Mouse (Mus musculus): ENCODE data around the gene Selplg.
"Not testable (repeated sequence)": the region's sequence is repeated elsewhere in the genome, so short reads cannot be mapped to it uniquely, and the experiment has no call there.

Selplg gene

GRCm38 (mm10) chr5:113790453-113791196, 41.8 kb downstream of the Selplg start:
- DNase-seq (ENCODE audit: low read depth) = no peak

DNA sequence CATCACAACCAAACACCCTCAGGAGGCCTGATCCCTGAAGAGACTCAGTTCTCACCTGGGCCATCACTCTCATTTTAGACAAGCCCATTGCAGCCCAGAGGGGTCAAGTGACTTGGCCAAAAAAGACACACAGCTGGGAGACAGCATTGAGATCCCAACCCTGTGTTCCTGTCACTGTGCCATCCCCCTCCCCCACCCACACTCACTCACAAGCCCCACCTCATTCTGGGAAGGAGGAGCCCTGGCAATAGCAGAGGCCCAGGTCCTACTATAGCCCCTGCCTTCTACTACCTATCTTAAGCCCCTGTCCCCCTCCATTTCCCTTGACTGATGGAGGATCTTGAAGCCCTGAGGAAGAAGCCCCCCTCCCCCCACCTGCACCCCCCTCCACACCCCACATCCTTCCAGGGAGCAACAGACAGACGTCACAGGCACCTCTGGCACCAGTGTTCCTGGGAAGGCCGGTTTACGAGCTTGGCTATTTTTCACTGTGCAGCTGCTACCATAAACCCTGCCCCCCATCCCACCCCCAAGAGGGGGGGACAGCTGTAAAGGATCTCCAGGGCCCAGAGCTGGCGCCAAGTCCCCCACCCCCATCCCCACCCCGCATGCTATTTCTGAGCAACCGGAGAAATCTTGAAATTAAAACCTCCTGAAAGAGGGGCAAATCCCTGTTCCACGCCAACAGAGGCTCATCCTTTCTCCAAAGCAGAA, 43.2 kb downstream of the Selplg start:
- DNase-seq (ENCODE audit: low read depth) = peak; percentile 40

DNA sequence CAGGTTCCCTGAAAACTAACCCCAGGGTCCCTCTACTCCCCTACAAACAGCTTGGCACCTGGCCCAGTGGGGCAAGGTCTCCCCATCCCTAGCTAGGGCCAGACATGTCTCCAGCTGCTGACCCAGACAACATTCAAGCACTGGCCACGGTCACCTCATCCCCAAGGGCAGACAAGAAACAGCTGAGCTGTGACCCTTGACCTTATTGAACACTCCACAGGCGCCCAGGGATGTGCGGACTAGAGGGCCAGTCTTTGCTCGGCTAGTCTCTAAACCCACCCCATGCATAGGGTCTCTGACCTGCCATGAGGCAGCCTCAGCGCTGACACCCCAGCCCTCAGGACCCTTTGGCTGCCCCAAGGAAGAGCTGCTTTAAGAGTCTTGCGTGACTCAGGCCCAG, 43.8 kb downstream of the Selplg start:
- no peak for DNase-seq (ENCODE audit: low read depth)

- DNase-seq (ENCODE audit: low read depth) = no peak
Observed at GRCm38 (mm10) chr5:113786985-113787384, 45.5 kb downstream of the Selplg start.

- DNase-seq (ENCODE audit: low read depth) = peak; percentile 94
Observed at GRCm38 (mm10) chr5:113784104-113784503, 48.3 kb downstream of the Selplg start.

DNA sequence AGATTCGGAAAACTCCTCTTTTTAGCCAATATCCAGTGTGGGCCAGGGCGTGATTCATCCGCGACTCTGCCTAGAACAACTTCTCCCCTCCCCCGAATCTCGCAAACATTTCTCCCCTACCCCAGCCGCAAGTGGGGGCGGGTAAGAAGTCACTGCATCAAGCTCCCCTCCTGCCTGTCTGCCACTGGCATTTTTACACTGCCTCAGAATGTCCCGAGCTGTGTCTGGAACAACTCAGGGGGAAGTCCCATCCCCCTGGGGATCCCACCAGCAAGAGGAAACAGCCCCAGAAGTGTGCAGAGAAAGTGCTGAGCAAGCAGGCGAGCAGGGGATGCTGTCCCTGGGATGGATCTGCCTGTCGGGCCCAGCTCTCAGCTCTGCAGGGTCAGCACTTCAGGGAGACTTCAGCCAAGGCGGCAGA, 48.9 kb downstream of the Selplg start:
- peak; percentile 92 for DNase-seq (ENCODE audit: low read depth)

- peak; percentile 68 for DNase-seq (ENCODE audit: low read depth)
Observed at GRCm38 (mm10) chr5:113782624-113783023, 49.8 kb downstream of the Selplg start.

DNA sequence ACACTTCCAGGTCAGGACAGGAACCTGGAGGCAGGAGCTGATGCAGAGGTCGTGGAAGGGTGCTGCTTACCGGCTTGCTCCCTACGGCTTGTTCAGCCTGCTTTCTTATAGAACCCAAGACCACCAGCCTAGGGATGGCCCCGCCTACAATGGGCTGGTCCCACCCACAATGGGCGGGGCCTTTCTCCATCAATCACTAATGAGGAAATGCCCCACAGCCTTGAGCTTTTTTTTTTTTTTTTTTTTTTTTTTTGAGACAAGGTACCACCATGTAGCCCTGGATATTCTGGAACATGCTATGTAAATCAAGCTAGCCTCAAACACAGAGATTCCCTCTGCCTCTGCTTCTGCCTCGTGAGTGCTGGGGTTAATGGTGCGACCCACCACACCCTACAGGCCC, 50.6 kb downstream of the Selplg start:
- DNase-seq (ENCODE audit: low read depth) = no peak

- DNase-seq (ENCODE audit: low read depth) = peak; percentile 60
Observed at GRCm38 (mm10) chr5:113781254-113781653, 51.2 kb downstream of the Selplg start.

DNA sequence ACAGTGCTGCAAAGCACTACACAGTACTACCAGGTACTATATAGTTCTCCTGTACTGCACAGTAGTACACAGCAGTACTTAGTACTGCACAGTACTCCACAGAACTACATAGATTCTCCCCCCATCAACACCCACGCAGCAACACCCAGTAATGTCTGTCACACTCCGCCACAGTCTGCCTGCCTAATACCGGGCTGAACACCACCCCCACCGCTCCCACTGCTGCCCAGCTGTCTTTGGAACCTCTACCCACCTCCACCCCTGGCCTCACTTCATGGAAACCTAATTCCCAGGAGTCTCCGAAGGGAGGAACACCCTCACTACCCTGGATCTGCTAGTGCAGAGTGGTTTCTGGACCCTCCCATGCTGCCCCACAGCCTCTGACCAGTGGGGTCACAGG, 51.7 kb downstream of the Selplg start:
- no peak for DNase-seq (ENCODE audit: low read depth)

- DNase-seq (ENCODE audit: low read depth) = no peak
Observed at GRCm38 (mm10) chr5:113780082-113780752, 52.2 kb downstream of the Selplg start.

GRCm38 (mm10) chr5:113779569-113779968, 52.9 kb downstream of the Selplg start:
- DNase-seq (ENCODE audit: low read depth) = no peak

DNA sequence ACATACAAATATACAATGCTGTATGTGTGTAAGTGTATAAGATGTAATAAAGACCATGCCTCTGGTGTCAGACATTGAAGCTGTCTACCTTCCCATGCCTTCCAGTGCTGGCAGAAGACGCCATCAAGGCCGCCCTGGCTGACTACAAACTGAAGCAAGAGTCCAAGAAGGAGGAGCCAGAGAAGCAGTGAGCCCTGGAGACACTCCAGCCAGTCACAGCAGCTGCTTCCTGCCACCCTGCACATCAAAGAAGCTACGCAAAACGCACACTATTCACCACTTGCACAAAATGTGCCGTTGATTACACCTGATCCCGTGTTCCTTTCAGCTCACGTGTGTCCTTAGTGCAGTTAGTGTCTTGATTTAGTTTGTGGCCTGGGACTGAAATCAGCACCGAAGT, 54.7 kb downstream of the Selplg start:
- DNase-seq (ENCODE audit: low read depth) = not testable (repeated sequence)

- no peak for DNase-seq (ENCODE audit: low read depth)
Observed at GRCm38 (mm10) chr5:113776896-113777226, 55.6 kb downstream of the Selplg start.

DNA sequence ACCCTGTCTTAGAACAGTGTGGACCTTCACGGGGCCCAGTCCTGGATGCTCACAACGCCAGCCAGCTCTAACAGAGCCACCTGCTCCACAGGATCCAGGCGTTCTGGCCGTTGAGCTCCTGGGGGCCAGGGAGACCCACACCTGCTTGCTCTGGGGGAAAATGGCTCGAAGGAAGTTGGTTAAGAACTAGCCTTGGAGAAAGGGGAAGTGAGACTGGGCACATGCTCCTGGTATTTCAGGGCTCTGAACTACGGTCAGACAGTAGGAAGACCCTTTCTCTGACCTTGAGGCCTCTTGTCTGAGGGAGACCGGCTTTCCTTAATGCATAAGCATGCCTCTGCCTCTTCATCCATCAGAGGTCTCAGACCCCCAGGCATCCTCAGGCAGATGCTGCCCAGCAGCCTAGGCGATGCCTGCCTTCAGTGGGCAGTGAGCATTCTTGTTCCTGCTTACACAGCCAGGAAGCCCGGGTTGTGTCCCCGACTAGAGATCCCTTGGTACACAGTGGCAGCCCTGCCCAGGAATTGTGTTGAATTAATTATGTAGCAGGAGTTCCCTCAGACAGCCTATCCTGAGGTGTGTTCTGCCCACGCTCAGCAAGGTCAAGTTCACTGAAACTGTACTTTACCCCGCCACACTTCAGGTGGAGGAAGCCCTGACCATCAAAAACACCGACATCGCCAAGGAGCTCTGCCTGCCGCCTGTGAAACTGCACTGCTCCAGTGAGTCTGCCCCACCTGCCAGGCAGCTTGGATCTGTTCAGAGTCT, 56.1 kb downstream of the Selplg start:
- DNase-seq (ENCODE audit: low read depth) = no peak

GRCm38 (mm10) chr5:113775585-113775984, 56.9 kb downstream of the Selplg start:
- no peak for DNase-seq (ENCODE audit: low read depth)

- DNase-seq (ENCODE audit: low read depth) = peak; percentile 95
Observed at GRCm38 (mm10) chr5:113773664-113774063, 58.8 kb downstream of the Selplg start.

DNA sequence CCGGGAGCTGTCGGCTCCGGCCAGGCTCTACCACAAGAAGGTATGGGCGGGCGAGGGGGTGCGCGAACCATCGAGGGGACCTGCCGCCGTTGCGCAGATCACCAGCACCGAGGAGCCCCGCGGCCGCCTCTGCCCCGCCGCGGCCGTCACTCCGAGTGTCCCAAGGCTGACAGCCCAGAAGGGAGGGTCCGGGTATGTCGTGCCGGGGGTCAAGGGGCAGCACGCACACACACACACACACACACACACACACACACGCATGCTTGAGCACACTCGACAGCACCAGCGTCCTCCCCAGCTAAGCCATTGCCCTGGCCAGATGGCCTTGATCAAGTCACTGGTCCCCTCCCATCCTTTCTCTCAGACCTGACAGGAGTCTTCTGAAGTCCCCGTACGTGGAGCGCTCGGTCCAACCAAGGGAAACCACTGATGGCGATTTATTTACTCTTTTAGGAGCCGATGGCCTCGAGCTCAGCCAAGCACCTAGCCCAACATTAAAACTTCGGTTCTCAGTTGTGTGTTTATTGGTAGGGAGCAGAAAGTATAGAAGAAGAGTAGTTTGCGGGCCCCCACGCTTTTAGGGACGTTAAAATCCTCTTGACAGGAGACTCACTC, 59.4 kb downstream of the Selplg start:
- DNase-seq (ENCODE audit: low read depth) = no peak

DNA sequence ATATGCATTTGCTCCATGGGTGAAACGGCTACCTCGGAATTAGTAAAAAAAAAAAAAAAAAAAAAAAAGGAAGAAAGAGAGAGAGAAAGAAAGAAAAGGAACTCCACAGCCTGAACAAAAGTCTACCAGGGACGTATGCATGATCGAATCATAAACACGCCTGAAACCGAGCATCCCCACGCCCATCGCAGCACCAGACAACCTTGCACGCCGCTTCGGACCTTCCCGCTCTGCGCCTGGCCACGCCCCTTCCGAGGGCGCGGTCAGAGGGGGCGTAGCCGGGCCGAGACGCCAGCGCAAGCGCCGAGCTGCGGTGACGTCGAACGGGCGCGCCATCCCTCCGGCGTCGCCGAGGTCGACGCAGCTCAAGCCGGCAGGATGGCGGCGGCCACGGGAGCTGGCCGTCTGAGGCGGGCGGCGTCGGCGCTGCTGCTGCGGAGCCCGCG, 60.0 kb downstream of the Selplg start, which contains the start of the genes Sart3 and Iscu:
Gene Sart3, minus strand, starts transcription at position 61 of the 446 bp plus-strand sequence.
Gene Iscu, plus strand, starts transcription at position 299 of the 446 bp plus-strand sequence.
- peak; percentile 98 for DNase-seq (ENCODE audit: low read depth)

DNA sequence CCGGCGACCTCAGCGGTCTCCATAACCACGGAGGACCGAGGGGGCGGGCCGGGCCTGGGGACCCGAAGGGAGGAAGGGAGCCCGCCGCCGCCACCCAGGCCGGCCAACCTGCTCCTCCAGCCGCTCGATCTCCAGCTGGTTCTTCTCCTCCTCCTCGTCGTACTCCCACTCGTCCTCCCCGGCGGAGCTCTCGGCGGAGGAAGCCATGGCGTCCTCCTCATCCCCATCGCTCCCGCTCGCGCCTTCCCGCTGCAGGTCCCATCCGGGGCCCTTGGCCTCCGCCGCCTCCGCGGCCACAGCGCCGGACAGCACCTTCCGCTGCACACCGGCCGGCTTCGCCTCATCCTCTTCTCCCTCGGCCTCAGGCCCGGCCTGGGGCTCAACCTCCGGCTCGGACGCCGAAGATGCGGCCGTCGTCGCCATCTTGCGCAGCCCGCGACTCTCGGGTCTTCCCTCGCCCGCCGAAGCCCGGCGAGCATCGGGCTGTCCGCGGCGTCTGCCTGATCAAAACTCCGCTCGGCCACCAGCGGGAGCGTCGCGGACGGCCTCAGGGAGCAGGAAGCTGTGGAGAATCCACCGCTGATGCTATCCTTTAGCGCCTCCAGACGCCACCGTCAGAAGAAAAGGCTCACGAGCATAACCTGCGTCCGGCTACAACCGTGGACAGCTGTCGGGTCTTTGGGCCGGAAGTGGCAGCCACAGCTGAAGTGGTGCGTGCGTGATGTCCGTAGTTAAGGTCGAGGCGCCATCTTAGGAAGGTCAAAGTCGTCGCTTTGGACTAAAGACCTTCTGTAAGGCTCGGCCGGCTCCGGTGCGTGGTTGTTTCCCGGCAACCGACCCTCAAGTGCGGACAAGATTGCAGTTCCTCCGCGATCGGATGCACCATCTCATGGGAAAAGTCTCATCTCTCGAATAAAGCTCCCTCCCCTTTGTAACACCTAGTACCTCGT, 61.0 kb downstream of the Selplg start:
- DNase-seq (ENCODE audit: low read depth) = peak; percentile 89

All from NIH3T3 (cell line).